Comparison of ENCODE assay signal across 9 mouse cellular contexts in the genomic region with DNA sequence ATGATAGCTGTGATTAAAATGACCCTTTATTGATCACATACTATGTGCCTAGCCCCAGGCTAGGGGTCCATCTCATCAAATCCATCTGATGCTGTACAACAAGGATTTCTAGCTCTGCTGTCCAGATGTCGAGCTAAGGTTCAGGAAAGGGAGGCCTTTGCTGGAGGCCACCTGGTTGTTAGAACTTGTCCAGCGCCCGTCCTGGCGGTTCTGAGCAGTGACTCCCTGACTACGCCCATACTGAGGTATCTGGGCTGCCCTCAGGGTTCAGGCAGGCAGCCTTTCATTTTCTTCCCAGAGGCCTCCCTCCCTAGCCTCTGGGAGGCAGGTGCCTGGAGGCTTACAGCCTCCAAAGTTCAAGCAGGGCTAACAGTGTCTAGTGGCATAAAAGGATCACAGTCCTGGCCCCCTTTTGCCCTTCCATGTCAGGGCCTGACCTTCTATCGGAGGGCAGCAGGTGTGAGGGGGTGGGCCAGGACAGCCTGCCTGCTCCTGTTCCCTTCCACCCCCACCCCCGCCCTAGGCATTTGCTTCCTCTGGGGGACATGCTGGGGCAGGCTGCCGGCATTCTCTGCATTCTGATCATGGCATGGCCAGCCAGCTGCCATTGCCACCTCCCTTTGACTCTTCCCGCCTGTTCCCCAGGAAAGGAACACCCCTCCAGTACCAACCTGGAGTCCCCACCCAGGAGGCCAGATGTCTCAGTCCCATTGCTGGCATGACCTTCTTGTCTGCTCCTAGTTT. TPM values are rescaled to one million over a fixed set of nuclear protein-coding genes. Genes with fewer than 3 reads are reported as not detected.
DNase-seq lines count a peak whose midpoint lies in the region; ATAC-seq and TF ChIP-seq lines count a peak whose summit lies in the region.
"Had no signal": no experiment of that assay in that cellular context is flagged by ENCODE, and none has a peak within 500 bp of the region (broad histone marks: within the 10 kb centered on the region; RNA-seq: fewer than 3 reads in every experiment).

No protein-coding gene starts in this region.

- no peak overlapping the region for H3K4me3 ChIP-seq in heart, adult 2 months
- no peak overlapping the region for H3K4me3 ChIP-seq in heart, embryonic 15.5 days
- no peak overlapping the region for H3K4me3 ChIP-seq in midbrain, embryonic 11.5 days (ENCODE audit: low read depth, low read length)

- no peak for TF ChIP-seq EP300 in heart, adult 2 months (IDR thresholded peaks at IDR 0.05; ENCODE audit: insufficient read depth, low read depth, low read length)

- H3K4me2 ChIP-seq in heart, embryonic 15.5 days: peak overlapping the region; percentile 33
- H3K4me2 ChIP-seq in midbrain, embryonic 11.5 days: no peak overlapping the region

- intact Hi-C loops in heart, adult 2 months (cut with DNase I): no loop called here

- no peaks in the 10 kb centered on the region for H3K27me3 ChIP-seq in heart, adult 2 months (ENCODE audit: control insufficient read depth, insufficient read depth, low read length)
- no peaks in the 10 kb centered on the region for H3K27me3 ChIP-seq in heart, embryonic 15.5 days
- no peaks in the 10 kb centered on the region for H3K27me3 ChIP-seq in midbrain, embryonic 11.5 days (ENCODE audit: control insufficient read depth, insufficient read depth, low read length)
- H3K27me3 ChIP-seq: CH12.LX had no signal

- DNase-seq in heart, adult 2 months: peak; percentile 20 to 42
- no peak for DNase-seq in heart, adult 8-10 months (ENCODE audit: low spot score)
- peak; percentile 83 for DNase-seq in Muller cell, postnatal 12 days (ENCODE audit: inconsistent ontology term)
- peak; percentile 73 for DNase-seq in midbrain, embryonic 11.5 days (ENCODE audit: low spot score, missing footprints)
- DNase-seq in spleen, postnatal 14 days (ENCODE audit: low spot score in 2 of 2): no peak
- no peak for DNase-seq in kidney, postnatal 36 days

- H3K9me3 ChIP-seq in heart, embryonic 15.5 days (replicated peaks): no peaks in the 10 kb centered on the region
- H3K9me3 ChIP-seq in midbrain, embryonic 11.5 days (ENCODE audit: control insufficient read depth, low read length): no peaks in the 10 kb centered on the region

- ATAC-seq in heart, embryonic 15.5 days (replicated peaks; ENCODE audit: insufficient number of reproducible peaks, insufficient read depth, low FRiP score, low read depth): no peak
- no peak for ATAC-seq in midbrain, embryonic 11.5 days (ENCODE audit: low FRiP score)
- no peak for ATAC-seq in monocyte, adult 5-6 weeks (replicated peaks; ENCODE audit: insufficient number of reproducible peaks, low FRiP score, low TSS enrichment, poor library complexity, severe bottlenecking)

- no peak for TF ChIP-seq CTCF in heart, adult 2 months (IDR thresholded peaks at IDR 0.05)

- H3K79me2 ChIP-seq in heart, adult 2 months (replicated peaks; ENCODE audit: control insufficient read depth, insufficient read depth, low read length): peaks cover 13% of the 10 kb centered on the region

- peak overlapping the region; percentile 27 for H3K27ac ChIP-seq in heart, adult 2 months
- peak overlapping the region; percentile 98 for H3K27ac ChIP-seq in heart, embryonic 15.5 days
- H3K27ac ChIP-seq in midbrain, embryonic 11.5 days (ENCODE audit: low read depth, low read length): no peak overlapping the region

- H3K36me3 ChIP-seq in heart, adult 2 months (ENCODE audit: control insufficient read depth, insufficient read depth, low read length): peaks cover 3% of the 10 kb centered on the region
- H3K36me3 ChIP-seq in heart, embryonic 15.5 days: peaks cover 15% of the 10 kb centered on the region; the same call in 1 of the 2 replicates
- H3K36me3 ChIP-seq in midbrain, embryonic 11.5 days (ENCODE audit: control insufficient read depth, insufficient read depth, low read length): peaks cover 4% of the 10 kb centered on the region; the same call in 1 of the 2 replicates

- peaks cover 14% of the 10 kb centered on the region for H3K4me1 ChIP-seq in heart, adult 2 months (ENCODE audit: control insufficient read depth, insufficient read depth, low read length)
- peaks cover 66% of the 10 kb centered on the region for H3K4me1 ChIP-seq in heart, embryonic 15.5 days (replicated peaks)
- peaks cover 23% of the 10 kb centered on the region for H3K4me1 ChIP-seq in midbrain, embryonic 11.5 days (ENCODE audit: control insufficient read depth, insufficient read depth, low read length)

- 53% methylated on average over 9 of the region's 9 CpGs for WGBS in heart, adult 2 months
- WGBS in heart, embryonic 15.5 days: 42% methylated on average over 9 of the region's 9 CpGs
- WGBS in midbrain, embryonic 11.5 days: 65% methylated on average over 9 of the region's 9 CpGs

- no peak for TF ChIP-seq POLR2A in heart, adult 2 months (IDR thresholded peaks at IDR 0.05; ENCODE audit: insufficient read depth, low read depth, low read length)

- peak overlapping the region; percentile 21; the same call in 1 of the 2 replicates for H3K9ac ChIP-seq in heart, adult 2 months (ENCODE audit: low read depth, low read length)
- peak overlapping the region; percentile 34; the same call in 1 of the 2 replicates for H3K9ac ChIP-seq in heart, embryonic 15.5 days
- H3K9ac ChIP-seq in midbrain, embryonic 11.5 days (ENCODE audit: low read length): peak overlapping the region; percentile 1; the same call in 1 of the 2 replicates

RNA-seq across cellular contexts. Expression of gene Cic, which starts 8.2 kb away (rescaled TPM):
- total RNA-seq in heart, adult 2 months (2021): 10 to 100 TPM; 62.8 to 62.9 TPM
- polyA plus RNA-seq in heart, adult 2 months (2012; rRNA removed): 37.7 and 41.6 TPM in 2 replicates
- total RNA-seq in heart, adult 8-10 months (2022): 10 to 100 TPM; 52.0 to 71.5 (median 59.6) TPM
- polyA plus RNA-seq in heart, embryonic 15.5 days (2015; fragmentation: Nextera tagmentation; extraction: Ambion mirVana): 22.9 and 27.4 TPM in 2 replicates
- polyA plus RNA-seq in midbrain, embryonic 11.5 days (2014; fragmentation: Nextera tagmentation; extraction: Ambion mirVana): 25.5 and 29.7 TPM in 2 replicates
- 55.5 to 68.5 TPM (median 65.9 TPM) in 3 replicates for total RNA-seq in monocyte, adult 5-6 weeks (2017)

RNA-seq across cellular contexts. Expression of gene Pafah1b3, which starts 22.1 kb away (rescaled TPM):
- 1 to 10 TPM; 2.4 to 3.1 TPM for total RNA-seq in heart, adult 2 months (2021)
- polyA plus RNA-seq in heart, adult 2 months (2012; rRNA removed): 6.6 and 9.3 TPM in 2 replicates
- 1 to 10 TPM; 3.9 to 4.6 (median 3.9) TPM for total RNA-seq in heart, adult 8-10 months (2022)
- 103 and 119 TPM in 2 replicates for polyA plus RNA-seq in heart, embryonic 15.5 days (2015; fragmentation: Nextera tagmentation; extraction: Ambion mirVana)
- 306 and 332 TPM in 2 replicates for polyA plus RNA-seq in midbrain, embryonic 11.5 days (2014; fragmentation: Nextera tagmentation; extraction: Ambion mirVana)
- 8.0 to 20.6 TPM (median 20.3 TPM) in 3 replicates for total RNA-seq in monocyte, adult 5-6 weeks (2017)

RNA-seq across cellular contexts. Expression of gene Erf, which starts 25.2 kb away (rescaled TPM):
- total RNA-seq in heart, adult 2 months (2021): 10 to 100 TPM; 16.5 to 21.2 TPM
- 11.9 and 17.1 TPM in 2 replicates for polyA plus RNA-seq in heart, adult 2 months (2012; rRNA removed)
- total RNA-seq in heart, adult 8-10 months (2022): 10 to 100 TPM; 17.2 to 22.5 (median 21.2) TPM
- 12.1 and 13.2 TPM in 2 replicates for polyA plus RNA-seq in heart, embryonic 15.5 days (2015; fragmentation: Nextera tagmentation; extraction: Ambion mirVana)
- polyA plus RNA-seq in midbrain, embryonic 11.5 days (2014; fragmentation: Nextera tagmentation; extraction: Ambion mirVana): 11.7 and 13.9 TPM in 2 replicates
- 3.7 to 8.1 TPM (median 7.3 TPM) in 3 replicates for total RNA-seq in monocyte, adult 5-6 weeks (2017)

RNA-seq across cellular contexts. Expression of gene Prr19, which starts 25.5 kb away (rescaled TPM):
- not detected for total RNA-seq in heart, adult 2 months (2021)
- not detected in 2 replicates for polyA plus RNA-seq in heart, adult 2 months (2012; rRNA removed)
- not detected for total RNA-seq in heart, adult 8-10 months (2022)
- 0.10 and 0.15 TPM in 2 replicates for polyA plus RNA-seq in heart, embryonic 15.5 days (2015; fragmentation: Nextera tagmentation; extraction: Ambion mirVana)
- polyA plus RNA-seq in midbrain, embryonic 11.5 days (2014; fragmentation: Nextera tagmentation; extraction: Ambion mirVana): 1.1 and 1.2 TPM in 2 replicates
- not detected in 3 replicates for total RNA-seq in monocyte, adult 5-6 weeks (2017)
- total RNA-seq: CH12.LX had no signal

RNA-seq across cellular contexts. Expression of gene Tmem145, which starts 30.2 kb away (rescaled TPM):
- total RNA-seq in heart, adult 2 months (2021): not detected
- polyA plus RNA-seq in heart, adult 2 months (2012; rRNA removed): 0.06 TPM in 1 of 2 replicates, not detected in the other
- under 1 TPM in 1 of 4 experiments, not detected in 3; 0.14 TPM for total RNA-seq in heart, adult 8-10 months (2022)
- polyA plus RNA-seq in heart, embryonic 15.5 days (2015; fragmentation: Nextera tagmentation; extraction: Ambion mirVana): 0.05 and 0.27 TPM in 2 replicates
- 7.2 and 7.7 TPM in 2 replicates for polyA plus RNA-seq in midbrain, embryonic 11.5 days (2014; fragmentation: Nextera tagmentation; extraction: Ambion mirVana)
- total RNA-seq in monocyte, adult 5-6 weeks (2017): not detected in 3 replicates
- total RNA-seq: CH12.LX had no signal

Comparison
In these comparisons a context has a peak if more than half of its experiments do, and no peak if none do; other contexts are left out.
1. DNase-seq: peak in heart, adult 2 months (2 of 2), Muller cell, postnatal 12 days (single experiment) and midbrain, embryonic 11.5 days (single experiment); none in heart, adult 8-10 months (single experiment), spleen, postnatal 14 days (0 of 2) and kidney, postnatal 36 days (0 of 2).
2. Peak in every context shown above with its lines, with median percentiles within 50 percentile points of each other: H3K9ac ChIP-seq.